Mouse (Mus musculus): Measurements from ENCODE around the gene Zfp981.
"Not testable (repeated sequence)": the region's sequence is repeated elsewhere in the genome, so short reads cannot be mapped to it uniquely, and the experiment has no call there.

DNA sequence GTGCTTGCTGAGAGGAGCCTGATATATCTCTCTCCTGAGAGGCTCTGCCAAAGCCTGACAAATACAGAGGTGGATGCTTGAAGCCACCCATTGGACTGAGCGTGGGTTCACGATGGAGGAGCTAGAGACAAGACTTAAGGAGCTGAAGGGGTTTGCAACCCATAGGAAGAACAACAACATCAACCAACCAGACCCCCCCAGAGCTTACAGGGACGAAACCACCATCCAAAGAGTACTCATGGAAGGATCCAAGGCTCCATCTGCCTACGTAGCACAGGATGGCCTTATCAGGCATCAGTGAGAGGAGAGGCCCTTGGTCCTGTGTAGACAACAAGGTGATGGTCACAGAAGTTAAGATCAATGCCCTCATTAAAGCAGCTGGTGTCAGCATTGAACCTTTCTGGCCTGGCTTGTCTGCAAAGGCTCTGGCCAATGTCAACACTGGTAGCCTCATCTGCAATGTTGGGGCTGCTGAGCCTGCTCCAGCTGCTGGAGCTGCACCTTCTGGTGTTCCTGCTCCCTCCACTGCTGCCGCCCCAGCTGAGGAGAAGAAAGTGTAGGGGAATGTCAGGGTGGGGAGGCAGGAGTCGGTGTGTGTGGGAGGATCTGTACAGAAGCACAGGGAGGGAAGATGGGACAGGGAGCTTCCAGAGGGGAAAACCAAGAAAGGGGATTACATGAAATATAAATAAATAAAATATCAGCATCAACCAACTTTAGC is 21.3 kb upstream of the Zfp981 start:
- not testable (repeated sequence) for TF ChIP-seq HCFC1 (IDR thresholded peaks at IDR 0.05; ENCODE audit: borderline replicate concordance, insufficient read depth, low read length); ZC3H11A (IDR thresholded peaks at IDR 0.05; ENCODE audit: borderline replicate concordance, low read depth, low read length); ZNF384 (IDR thresholded peaks at IDR 0.05; ENCODE audit: low read depth, low read length)
